Mouse (Mus musculus) mouse trophoblast stem cell (cell line): Measurements from ENCODE around the gene Gm3248.
"Not testable (repeated sequence)": the region's sequence is repeated elsewhere in the genome, so short reads cannot be mapped to it uniquely, and the experiment has no call there.

Experiments used
- in situ Hi-C, 2 experiments: fragments of 300-500 bp; cut with MseI, MboI; formaldehyde crosslinking; loops; 2 replicates in 1 of 2; 3 replicates in 1 of 2; pipeline ENCODE4 v1.15.1; 2025

Gm3248 gene

GRCm38 (mm10) chr14:5961635-5962034, at the start of gene Gm3248:
TSS of gene Gm3248 (minus strand) at chr14:5961745.
- in situ Hi-C loops: not testable (repeated sequence)

GRCm38 (mm10) chr14:5987136-5987535, 25.6 kb upstream of the Gm3248 start:
- in situ Hi-C loops: not testable (repeated sequence)

DNA sequence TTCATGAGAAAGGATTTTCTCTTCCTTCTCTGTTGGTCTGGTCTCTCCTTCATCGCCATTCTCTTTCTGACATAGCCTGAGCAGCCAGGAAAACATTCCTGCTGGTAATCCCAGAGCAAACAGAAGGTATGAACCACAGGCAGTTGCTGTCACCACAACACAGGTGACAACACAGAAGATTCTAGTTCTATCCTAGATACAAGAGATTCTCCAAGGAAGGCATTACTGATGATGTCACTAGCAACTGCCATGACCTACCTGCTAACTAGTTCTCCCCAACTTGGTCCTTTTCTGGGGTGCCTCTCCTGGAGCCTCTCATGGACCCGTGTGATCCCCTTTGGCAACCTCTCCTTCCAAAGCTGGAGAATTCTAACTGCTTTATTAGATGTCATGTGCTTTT, 17.5 kb upstream of the Gm3248 start, which contains the start of gene Gm3453:
Gene Gm3453 (minus strand): TSS at position 101 of the 400 bp plus-strand sequence.
- in situ Hi-C loops: not testable (repeated sequence)

- in situ Hi-C loops: not testable (repeated sequence)
Observed at GRCm38 (mm10) chr14:5962441-5962840, 896 bp upstream of the Gm3248 start.

DNA sequence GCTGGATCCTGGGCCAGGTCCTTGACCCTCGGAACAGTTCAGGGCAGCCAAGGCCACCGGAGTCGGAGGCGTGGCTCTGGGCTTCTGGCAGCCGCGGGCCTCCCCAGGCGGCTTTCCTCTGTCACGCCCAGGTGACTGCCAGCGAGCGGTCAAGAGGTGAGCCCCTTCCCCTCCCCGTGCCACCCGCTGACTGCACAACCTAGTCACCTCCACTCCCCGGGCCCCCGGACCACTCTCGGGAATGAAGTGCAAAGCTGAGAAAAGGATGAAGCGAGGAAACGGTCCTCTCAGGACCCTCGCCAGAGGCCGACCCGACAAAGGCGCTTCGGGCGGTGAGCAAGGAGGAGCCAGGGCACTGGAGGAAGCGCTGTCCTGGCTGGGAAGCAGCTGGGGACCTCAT, 443 bp downstream of the Gm3248 start:
- in situ Hi-C loops: not testable (repeated sequence)

DNA sequence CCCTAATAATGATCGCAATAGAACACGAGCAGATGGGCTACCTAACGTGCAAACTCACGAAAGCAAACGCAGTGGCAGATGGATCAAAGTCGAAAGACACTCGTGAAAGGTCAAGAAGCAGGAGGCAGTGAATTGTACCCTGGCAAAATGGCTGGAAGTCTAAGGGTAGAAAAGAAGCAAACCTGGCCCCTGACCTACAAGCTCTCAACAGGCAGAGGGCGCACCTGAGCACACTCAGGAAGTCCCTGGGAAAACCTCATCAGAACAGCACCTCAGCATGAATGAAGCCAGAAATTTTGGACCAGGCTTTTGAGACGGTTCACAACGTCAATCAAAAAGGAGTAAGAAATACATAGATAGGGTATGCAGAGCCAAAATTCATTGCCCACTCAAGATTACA, 1.1 kb downstream of the Gm3248 start:
- in situ Hi-C loops: not testable (repeated sequence)

GRCm38 (mm10) chr14:5923276-5923675, 38.3 kb downstream of the Gm3248 start:
- in situ Hi-C loops: not testable (repeated sequence)

- in situ Hi-C loops: not testable (repeated sequence)
Observed at GRCm38 (mm10) chr14:5918330-5918942, 43.1 kb downstream of the Gm3248 start.

DNA sequence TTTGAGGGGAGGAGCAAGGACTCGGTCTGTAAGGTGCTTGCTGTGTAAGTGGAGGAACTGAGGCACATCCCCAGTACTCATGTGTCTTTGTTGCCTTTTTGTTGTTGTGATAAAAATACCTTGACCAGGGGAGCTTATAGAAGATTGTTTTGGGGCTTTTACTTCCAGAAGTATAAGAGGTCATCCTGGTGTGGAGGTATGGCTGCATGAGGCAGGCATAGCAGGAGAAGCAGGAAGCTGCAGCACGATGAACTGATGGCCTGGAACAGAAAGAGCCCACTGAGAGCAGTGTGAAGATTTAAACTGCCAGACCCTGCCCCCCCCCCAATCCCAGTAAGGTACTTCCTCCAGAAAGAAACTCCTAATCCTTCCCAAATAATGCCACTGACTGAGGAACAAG, 47.8 kb downstream of the Gm3248 start:
- in situ Hi-C loops: not testable (repeated sequence)
